Mouse (Mus musculus): ENCODE measurements at regions not wholly inside any gene's neighbourhood (a gene's known extent, or its start where the extent isn't known, plus 50 kb on each side); places are given as distances from the start of the nearest gene placed in this dataset.

DNA sequence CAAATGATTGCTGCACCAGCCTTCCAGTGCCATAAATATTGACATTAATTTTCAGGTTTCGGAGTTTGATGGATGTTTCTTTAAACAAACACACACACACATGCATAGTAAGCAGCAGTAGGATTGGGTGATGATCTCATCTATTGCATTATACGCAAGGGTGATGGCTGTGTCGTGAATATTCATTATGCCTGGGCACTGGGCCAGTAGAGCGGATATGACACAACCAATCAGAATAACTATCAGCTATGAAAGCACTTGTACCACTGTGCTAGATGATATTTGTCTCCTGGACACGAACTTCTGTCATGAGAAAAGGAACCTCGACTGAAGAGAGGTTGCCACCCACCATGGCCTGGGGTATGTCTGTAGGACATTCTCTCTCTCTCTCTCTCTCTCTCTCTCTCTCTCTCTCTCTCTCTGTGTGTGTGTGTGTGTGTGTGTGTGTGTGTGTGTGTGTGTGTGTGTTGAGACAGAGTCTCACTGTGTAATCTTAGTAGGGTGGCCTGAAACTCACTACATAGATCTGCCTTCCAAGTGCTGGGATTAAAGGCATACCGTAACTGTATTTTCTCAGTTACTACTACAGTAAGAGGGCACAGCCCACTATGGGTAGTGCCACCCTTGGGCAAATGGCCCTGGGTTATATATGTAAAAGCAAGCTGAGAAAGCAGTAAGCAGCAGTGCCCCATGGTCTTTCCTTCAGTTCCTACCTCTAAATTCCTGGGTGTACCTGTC, 94.7 kb upstream of the Nampt start:
- no peak overlapping the region for H3K27ac ChIP-seq (ENCODE audit: control insufficient read depth, insufficient read depth, low read depth, low read length)
- H3K36me3 ChIP-seq (ENCODE audit: control insufficient read depth, insufficient read depth, low read length), result no peaks in the 10 kb centered on the region
- no peak for TF ChIP-seq POLR2A (IDR thresholded peaks at IDR 0.05; ENCODE audit: control insufficient read depth, low read depth, low read length)
- TF ChIP-seq CTCF (IDR thresholded peaks at IDR 0.05; ENCODE audit: control insufficient read depth, insufficient read depth, insufficient replicate concordance, low read depth, low read length), result no peak
- no peaks in the 10 kb centered on the region for H3K4me1 ChIP-seq (ENCODE audit: control insufficient read depth, insufficient read depth, low read length)
- H3K27me3 ChIP-seq (ENCODE audit: control insufficient read depth, insufficient read depth, low read length), result no peaks in the 10 kb centered on the region
- no peak overlapping the region for H3K4me3 ChIP-seq (ENCODE audit: control insufficient read depth, low read depth, low read length)

DNA sequence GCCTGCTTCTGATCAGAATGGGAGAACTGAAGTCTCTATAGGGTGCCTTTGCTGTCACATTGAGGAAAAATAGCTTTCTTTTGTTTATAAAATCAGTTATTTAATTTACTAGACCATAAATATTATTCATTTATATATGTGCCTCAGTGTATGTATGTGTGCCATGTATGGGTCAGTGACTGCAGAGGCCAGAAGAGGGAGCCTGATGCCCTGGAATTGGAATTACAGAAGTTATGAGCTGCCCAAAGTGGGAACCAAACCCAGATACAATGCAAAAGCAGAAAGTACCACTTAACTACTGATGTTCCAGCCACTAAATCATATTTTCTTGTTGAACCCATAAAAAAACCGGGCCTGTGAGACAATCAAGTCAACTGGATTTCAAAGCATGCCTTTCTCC, 91.8 kb upstream of the Nampt start:
- H3K36me3 ChIP-seq (ENCODE audit: control insufficient read depth, insufficient read depth, low read length), result no peaks in the 10 kb centered on the region
- no peaks in the 10 kb centered on the region for H3K4me1 ChIP-seq (ENCODE audit: control insufficient read depth, insufficient read depth, low read length)
- no peaks in the 10 kb centered on the region for H3K27me3 ChIP-seq (ENCODE audit: control insufficient read depth, insufficient read depth, low read length)
- no peak overlapping the region for H3K4me3 ChIP-seq (ENCODE audit: control insufficient read depth, low read depth, low read length)
- TF ChIP-seq CTCF (IDR thresholded peaks at IDR 0.05; ENCODE audit: control insufficient read depth, insufficient read depth, insufficient replicate concordance, low read depth, low read length) (no peak), POLR2A (IDR thresholded peaks at IDR 0.05; ENCODE audit: control insufficient read depth, low read depth, low read length) (no peak)
- no peak overlapping the region for H3K27ac ChIP-seq (ENCODE audit: control insufficient read depth, insufficient read depth, low read depth, low read length)

DNA sequence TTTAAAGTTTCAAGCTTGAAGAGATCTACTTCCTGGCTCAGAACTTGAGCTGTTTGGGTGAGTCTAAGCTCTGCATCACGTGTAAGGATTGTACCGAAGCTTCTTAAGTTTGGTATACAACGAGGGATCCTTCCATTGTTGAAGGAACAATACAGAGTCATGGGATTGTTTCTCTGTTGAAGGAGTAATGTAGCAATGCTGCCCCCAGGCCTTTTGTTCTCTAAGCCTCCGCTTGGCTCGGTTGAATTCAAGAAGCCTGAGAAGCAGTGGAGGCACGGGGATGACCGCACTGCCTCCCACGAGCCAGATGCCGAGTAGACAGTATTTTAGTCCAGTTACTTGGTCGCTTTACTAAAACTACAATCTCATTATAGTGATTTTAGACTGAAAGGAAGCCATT, 90.9 kb upstream of the Nampt start:
- Histone ChIP-seq H3K27ac (ENCODE audit: control insufficient read depth, insufficient read depth, low read depth, low read length) (no peak overlapping the region), H3K4me3 (ENCODE audit: control insufficient read depth, low read depth, low read length) (no peak overlapping the region), H3K27me3 (ENCODE audit: control insufficient read depth, insufficient read depth, low read length) (no peaks in the 10 kb centered on the region), H3K4me1 (ENCODE audit: control insufficient read depth, insufficient read depth, low read length) (no peaks in the 10 kb centered on the region), H3K36me3 (ENCODE audit: control insufficient read depth, insufficient read depth, low read length) (no peaks in the 10 kb centered on the region)
- no peak for TF ChIP-seq POLR2A (IDR thresholded peaks at IDR 0.05; ENCODE audit: control insufficient read depth, low read depth, low read length)
- TF ChIP-seq CTCF (IDR thresholded peaks at IDR 0.05; ENCODE audit: control insufficient read depth, insufficient read depth, insufficient replicate concordance, low read depth, low read length), result no peak

DNA sequence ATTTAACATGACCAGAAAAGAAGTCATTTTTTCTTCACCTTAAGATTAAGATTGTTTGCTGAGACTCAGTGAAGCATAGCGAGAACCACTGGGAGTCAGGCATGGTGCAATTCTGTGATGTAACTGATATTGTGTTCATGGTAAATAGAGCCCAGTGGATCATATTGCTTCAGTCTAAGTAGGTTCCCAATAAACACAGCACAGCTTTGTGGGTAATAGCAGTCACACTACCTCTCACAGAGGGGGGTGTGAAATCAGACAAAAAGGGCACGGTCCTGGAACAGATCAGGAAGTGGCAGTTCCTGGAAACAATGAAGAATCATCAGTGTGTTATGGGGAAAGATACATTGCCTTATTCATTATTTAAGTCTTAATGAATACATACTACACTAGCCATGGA, 84.1 kb upstream of the Nampt start:
- Histone ChIP-seq H3K36me3 (ENCODE audit: control insufficient read depth, insufficient read depth, low read length) (no peaks in the 10 kb centered on the region), H3K27me3 (ENCODE audit: control insufficient read depth, insufficient read depth, low read length) (no peaks in the 10 kb centered on the region), H3K27ac (ENCODE audit: control insufficient read depth, insufficient read depth, low read depth, low read length) (no peak overlapping the region), H3K4me1 (ENCODE audit: control insufficient read depth, insufficient read depth, low read length) (no peaks in the 10 kb centered on the region), H3K4me3 (ENCODE audit: control insufficient read depth, low read depth, low read length) (no peak overlapping the region)
- TF ChIP-seq POLR2A (IDR thresholded peaks at IDR 0.05; ENCODE audit: control insufficient read depth, low read depth, low read length), result no peak
- no peak for TF ChIP-seq CTCF (IDR thresholded peaks at IDR 0.05; ENCODE audit: control insufficient read depth, insufficient read depth, insufficient replicate concordance, low read depth, low read length)

DNA sequence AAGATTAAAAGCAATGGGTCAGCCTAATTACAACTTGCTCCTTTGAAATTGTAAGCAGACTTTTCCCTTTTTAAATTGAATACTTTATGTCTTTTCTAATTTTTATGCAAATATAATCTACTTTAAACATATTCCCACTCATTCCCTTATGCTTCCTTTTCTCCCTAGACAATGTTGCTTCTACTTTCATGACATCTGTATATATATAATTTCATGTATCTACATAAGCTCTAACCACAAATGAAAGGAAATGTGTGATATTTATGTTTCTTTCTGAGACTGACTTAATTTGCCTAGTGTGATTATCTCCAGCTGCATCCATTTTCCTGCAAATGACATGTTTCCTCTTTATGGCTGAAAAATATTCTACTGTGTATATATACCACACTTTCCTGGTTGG, 77.9 kb upstream of the Nampt start:
- no peaks in the 10 kb centered on the region for H3K36me3 ChIP-seq (ENCODE audit: control insufficient read depth, insufficient read depth, low read length)
- TF ChIP-seq CTCF (IDR thresholded peaks at IDR 0.05; ENCODE audit: control insufficient read depth, insufficient read depth, insufficient replicate concordance, low read depth, low read length), result no peak
- H3K4me3 ChIP-seq (ENCODE audit: control insufficient read depth, low read depth, low read length), result no peak overlapping the region

DNA sequence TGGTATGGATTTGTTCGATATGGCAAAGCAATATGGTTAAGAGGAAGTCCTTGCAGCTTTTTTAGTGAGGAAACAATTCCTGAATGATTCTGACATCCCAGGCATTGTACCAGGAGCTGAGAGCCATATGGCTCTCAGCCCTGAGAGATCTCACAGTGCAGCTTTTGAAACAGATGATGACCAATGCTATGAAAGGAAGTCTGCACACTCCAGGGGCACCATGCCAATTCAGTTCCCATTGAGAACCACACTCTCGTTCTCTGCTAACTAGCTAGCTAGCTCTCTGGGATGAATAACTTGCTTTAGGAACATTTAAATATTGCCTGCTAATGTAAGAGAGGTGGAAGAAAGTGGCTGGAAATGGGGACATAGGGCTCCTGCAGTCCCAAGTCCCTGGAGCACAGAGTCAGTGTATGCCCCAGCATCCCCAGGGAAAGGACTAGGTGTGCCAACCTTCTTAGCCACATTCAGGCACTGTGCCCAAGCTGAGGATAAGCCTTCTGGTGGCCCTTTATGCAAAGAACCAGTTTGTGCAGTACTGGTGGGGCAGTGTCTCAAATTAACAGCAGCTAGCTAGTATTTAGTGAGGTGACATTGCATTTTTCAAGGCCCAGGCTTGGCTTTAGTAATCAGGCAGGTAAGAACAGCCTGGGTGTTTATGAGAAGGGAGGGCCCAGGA, 61.8 kb upstream of the Nampt start:
- TF ChIP-seq POLR2A (IDR thresholded peaks at IDR 0.05; ENCODE audit: control insufficient read depth, low read depth, low read length) (no peak), CTCF (IDR thresholded peaks at IDR 0.05; ENCODE audit: control insufficient read depth, insufficient read depth, insufficient replicate concordance, low read depth, low read length) (no peak)
- Histone ChIP-seq H3K4me3 (ENCODE audit: control insufficient read depth, low read depth, low read length) (no peak overlapping the region), H3K4me1 (ENCODE audit: control insufficient read depth, insufficient read depth, low read length) (no peaks in the 10 kb centered on the region)

More for the DNA sequence above, 77.9 kb upstream of the Nampt start:
- Histone ChIP-seq H3K27me3 (ENCODE audit: control insufficient read depth, insufficient read depth, low read length) (no peaks in the 10 kb centered on the region), H3K27ac (ENCODE audit: control insufficient read depth, insufficient read depth, low read depth, low read length) (no peak overlapping the region), H3K4me1 (ENCODE audit: control insufficient read depth, insufficient read depth, low read length) (no peaks in the 10 kb centered on the region)

DNA sequence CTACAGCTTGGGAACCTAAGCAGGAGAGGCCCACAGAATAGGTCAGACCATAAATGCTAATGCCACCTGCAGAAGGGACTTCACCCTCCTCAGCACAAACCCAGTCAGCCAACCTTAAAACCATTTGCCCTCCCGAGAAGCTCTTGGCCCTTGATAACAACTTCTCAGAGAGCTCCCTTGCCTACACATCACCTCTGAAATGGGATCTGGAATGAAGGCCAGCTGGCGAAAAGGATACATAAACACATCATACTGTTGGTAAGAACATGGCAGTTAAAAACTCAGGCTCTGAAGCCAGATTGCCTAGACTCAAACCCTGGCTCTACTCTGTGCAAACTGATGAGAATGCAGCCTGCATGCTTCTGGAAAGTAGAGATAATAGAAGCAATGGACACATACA, 61.2 kb upstream of the Nampt start:
- Histone ChIP-seq H3K27me3 (ENCODE audit: control insufficient read depth, insufficient read depth, low read length) (no peaks in the 10 kb centered on the region), H3K4me1 (ENCODE audit: control insufficient read depth, insufficient read depth, low read length) (no peaks in the 10 kb centered on the region), H3K27ac (ENCODE audit: control insufficient read depth, insufficient read depth, low read depth, low read length) (no peak overlapping the region), H3K36me3 (ENCODE audit: control insufficient read depth, insufficient read depth, low read length) (no peaks in the 10 kb centered on the region), H3K4me3 (ENCODE audit: control insufficient read depth, low read depth, low read length) (no peak overlapping the region)
- TF ChIP-seq POLR2A (IDR thresholded peaks at IDR 0.05; ENCODE audit: control insufficient read depth, low read depth, low read length), result no peak

More for the DNA sequence above, 61.8 kb upstream of the Nampt start:
- Histone ChIP-seq H3K27me3 (ENCODE audit: control insufficient read depth, insufficient read depth, low read length) (no peaks in the 10 kb centered on the region), H3K27ac (ENCODE audit: control insufficient read depth, insufficient read depth, low read depth, low read length) (no peak overlapping the region), H3K36me3 (ENCODE audit: control insufficient read depth, insufficient read depth, low read length) (no peaks in the 10 kb centered on the region)
